Mouse (Mus musculus) liver, adult 2 months (tissue): ENCODE measurements at regions not wholly inside any gene's neighbourhood (a gene's known extent, or its start where the extent isn't known, plus 50 kb on each side); places are given as distances from the start of the nearest gene placed in this dataset.

Source experiments
- CTCF ChIP-seq: fragments of 200-500 bp; IDR thresholded peaks from 2 replicates; pipeline ENCODE4 v1.5.1; 2011; ENCODE audit warnings: low read depth, low read length, control low read depth
- POLR2A ChIP-seq: fragments of 200-500 bp; IDR thresholded peaks from 2 replicates; pipeline ENCODE4 v1.6.1; 2011; ENCODE audit warnings: low read length, control low read depth; ENCODE audit not compliant: insufficient read depth; ENCODE audit errors: extremely low read depth

DNA sequence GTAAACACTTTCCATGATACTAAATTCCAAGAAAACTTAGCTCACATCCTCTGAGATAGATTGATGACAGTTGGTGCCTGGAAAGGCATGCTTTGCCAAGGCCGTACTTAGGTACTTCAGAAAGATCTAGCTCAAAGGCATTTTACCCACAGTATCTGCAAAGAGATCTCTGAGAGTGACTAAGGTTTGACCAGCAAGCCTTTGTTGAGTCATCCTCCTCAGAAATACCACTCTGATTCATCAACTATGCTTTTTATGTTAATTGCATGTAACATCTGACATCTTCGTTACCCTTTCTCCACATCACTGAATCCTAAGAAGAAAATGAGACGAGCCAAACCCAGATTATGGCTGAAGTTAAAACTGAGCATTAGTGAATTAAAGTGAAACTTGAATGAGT, 225.9 kb downstream of the Ikzf2 start:
- TF ChIP-seq POLR2A = no peak
- TF ChIP-seq CTCF = no peak
